Mouse (Mus musculus): ENCODE results near the gene Mybl2. TPM values are rescaled to one million over a fixed set of nuclear protein-coding genes. Genes with fewer than 3 reads are reported as not detected.
"Not testable (repeated sequence)": the region's sequence is repeated elsewhere in the genome, so short reads cannot be mapped to it uniquely, and the experiment has no call there.

The Mybl2 gene
- total and polyA plus RNA-seq, 2 experiments = 0.09 to 0.31 TPM

DNA sequence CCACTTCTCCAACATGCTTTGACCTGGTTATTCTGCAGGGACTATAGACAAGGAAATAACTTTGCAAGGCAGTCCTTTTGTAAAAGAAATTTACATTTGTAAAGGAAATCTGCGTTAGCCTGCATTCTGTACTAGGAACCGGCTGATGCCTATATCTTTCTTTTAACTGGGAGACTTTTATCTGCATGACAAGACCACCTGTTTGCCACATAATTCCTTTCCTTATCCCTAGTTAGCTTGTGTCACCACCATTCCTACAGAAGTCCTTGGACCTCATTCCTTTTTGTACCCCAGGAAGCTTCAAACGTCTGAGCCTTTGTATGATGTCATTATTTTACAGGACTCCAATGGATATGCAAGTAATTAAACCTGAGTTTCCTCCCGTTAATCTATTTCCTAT is 1.7 kb upstream of the Mybl2 start:
- DNase-seq (ENCODE audit: extremely low read depth, low read depth, low spot score) = no peak
- Histone ChIP-seq H3K79me2 (ENCODE audit: control insufficient read depth, insufficient read depth, low read length) (no peaks in the 10 kb centered on the region), H3K27me3 (ENCODE audit: control insufficient read depth, insufficient read depth, low read length) (peaks cover 3% of the 10 kb centered on the region; the same call in 1 of the 2 replicates), H3K9ac (ENCODE audit: low read depth, low read length) (no peak overlapping the region), H3K4me1 (ENCODE audit: control insufficient read depth, insufficient read depth, low read length) (no peaks in the 10 kb centered on the region), H3K4me3 (ENCODE audit: insufficient read depth, low read depth, low read length) (no peak overlapping the region), H3K27ac (replicated peaks; ENCODE audit: insufficient read depth, low read depth, low read length) (no peak overlapping the region), H3K36me3 (ENCODE audit: control insufficient read depth, insufficient read depth, low read length) (no peaks in the 10 kb centered on the region)
- TF ChIP-seq CTCF (IDR thresholded peaks at IDR 0.05; ENCODE audit: low read depth, low read length) = no peak
- TF ChIP-seq POLR2A (IDR thresholded peaks at IDR 0.05; ENCODE audit: extremely low read depth, insufficient read depth, low read length) = no peak
- WGBS = 86% methylated on average over 4 of the region's 4 CpGs

DNA sequence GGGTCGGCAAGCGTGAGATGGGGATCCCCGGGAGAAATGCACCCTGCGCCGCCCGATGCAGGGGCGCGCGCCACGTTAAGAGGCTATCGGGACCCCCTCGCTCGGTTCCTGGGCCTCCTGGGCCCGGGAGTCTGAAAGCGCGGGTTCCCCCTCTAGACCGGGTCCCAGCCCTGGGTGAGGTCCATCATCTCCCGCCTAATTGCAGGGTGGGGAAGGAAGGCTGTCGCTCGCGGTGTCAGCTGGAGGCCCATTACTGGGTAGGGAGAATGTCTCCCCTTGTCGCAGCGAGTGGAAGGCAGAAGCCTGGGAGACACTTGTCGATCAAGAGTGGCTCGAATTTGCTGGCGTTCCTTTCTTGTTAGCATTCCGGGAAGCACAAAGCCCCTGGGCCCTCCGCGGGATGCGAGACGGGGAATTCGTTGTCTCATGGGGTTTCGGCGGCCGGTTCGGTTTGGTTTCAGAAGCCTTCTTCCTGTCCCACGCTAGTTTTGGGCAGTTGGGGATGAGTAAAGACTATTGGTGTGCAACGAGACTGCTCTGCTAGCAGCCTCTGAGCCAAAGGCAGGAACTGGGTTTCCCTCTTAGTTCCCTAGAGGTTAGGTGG is 506 bp downstream of the Mybl2 start:
- Histone ChIP-seq H3K27ac (replicated peaks; ENCODE audit: insufficient read depth, low read depth, low read length) (no peak overlapping the region), H3K4me1 (ENCODE audit: control insufficient read depth, insufficient read depth, low read length) (no peaks in the 10 kb centered on the region), H3K36me3 (ENCODE audit: control insufficient read depth, insufficient read depth, low read length) (no peaks in the 10 kb centered on the region), H3K4me3 (ENCODE audit: insufficient read depth, low read depth, low read length) (no peak overlapping the region), H3K9ac (ENCODE audit: low read depth, low read length) (no peak overlapping the region), H3K79me2 (ENCODE audit: control insufficient read depth, insufficient read depth, low read length) (no peaks in the 10 kb centered on the region), H3K27me3 (ENCODE audit: control insufficient read depth, insufficient read depth, low read length) (peaks cover 3% of the 10 kb centered on the region; the same call in 1 of the 2 replicates)
- no peak for DNase-seq (ENCODE audit: extremely low read depth, low read depth, low spot score)
- WGBS = 5% methylated on average over 38 of the region's 38 CpGs
- TF ChIP-seq POLR2A (IDR thresholded peaks at IDR 0.05; ENCODE audit: extremely low read depth, insufficient read depth, low read length) = no peak
- no peak for TF ChIP-seq CTCF (IDR thresholded peaks at IDR 0.05; ENCODE audit: low read depth, low read length)

GRCm38 (mm10) chr2:163055715-163056114 is 1.2 kb downstream of the Mybl2 start:
- Histone ChIP-seq H3K27me3 (ENCODE audit: control insufficient read depth, insufficient read depth, low read length) (peaks cover 3% of the 10 kb centered on the region; the same call in 1 of the 2 replicates), H3K36me3 (ENCODE audit: control insufficient read depth, insufficient read depth, low read length) (no peaks in the 10 kb centered on the region), H3K4me3 (ENCODE audit: insufficient read depth, low read depth, low read length) (no peak overlapping the region), H3K27ac (replicated peaks; ENCODE audit: insufficient read depth, low read depth, low read length) (no peak overlapping the region), H3K9ac (ENCODE audit: low read depth, low read length) (no peak overlapping the region), H3K4me1 (ENCODE audit: control insufficient read depth, insufficient read depth, low read length) (no peaks in the 10 kb centered on the region), H3K79me2 (ENCODE audit: control insufficient read depth, insufficient read depth, low read length) (no peaks in the 10 kb centered on the region)
- WGBS = 13% methylated on average over 5 of the region's 5 CpGs
- TF ChIP-seq POLR2A (IDR thresholded peaks at IDR 0.05; ENCODE audit: extremely low read depth, insufficient read depth, low read length) (no peak), CTCF (IDR thresholded peaks at IDR 0.05; ENCODE audit: low read depth, low read length) (no peak)
- no peak for DNase-seq (ENCODE audit: extremely low read depth, low read depth, low spot score)

DNA sequence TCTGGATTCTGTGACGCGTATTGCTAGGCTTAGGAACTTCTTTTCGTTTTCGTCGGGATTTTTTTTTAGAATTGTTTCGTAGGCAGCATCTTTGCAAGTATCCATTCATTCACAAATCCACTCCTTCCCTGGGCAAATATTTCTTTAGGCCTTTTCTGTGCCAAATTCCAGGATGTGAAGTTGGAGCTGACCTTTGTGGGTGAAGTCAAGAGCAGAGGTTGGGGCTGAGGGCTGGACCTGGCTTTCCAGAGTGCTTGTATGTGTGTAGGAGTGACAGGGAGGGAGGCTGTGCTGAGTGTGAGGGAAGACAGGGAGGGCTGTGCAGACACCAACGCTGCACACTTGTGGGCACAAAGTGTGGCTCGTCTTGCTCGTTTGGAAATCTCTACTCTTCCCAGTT is 2.1 kb downstream of the Mybl2 start:
- Histone ChIP-seq H3K27ac (replicated peaks; ENCODE audit: insufficient read depth, low read depth, low read length) (no peak overlapping the region), H3K4me1 (ENCODE audit: control insufficient read depth, insufficient read depth, low read length) (no peaks in the 10 kb centered on the region), H3K9ac (ENCODE audit: low read depth, low read length) (no peak overlapping the region), H3K4me3 (ENCODE audit: insufficient read depth, low read depth, low read length) (no peak overlapping the region), H3K79me2 (ENCODE audit: control insufficient read depth, insufficient read depth, low read length) (no peaks in the 10 kb centered on the region), H3K27me3 (ENCODE audit: control insufficient read depth, insufficient read depth, low read length) (peaks cover 3% of the 10 kb centered on the region; the same call in 1 of the 2 replicates), H3K36me3 (ENCODE audit: control insufficient read depth, insufficient read depth, low read length) (no peaks in the 10 kb centered on the region)
- 36% methylated on average over 9 of the region's 9 CpGs for WGBS
- DNase-seq (ENCODE audit: extremely low read depth, low read depth, low spot score) = peak; percentile 4
- TF ChIP-seq POLR2A (IDR thresholded peaks at IDR 0.05; ENCODE audit: extremely low read depth, insufficient read depth, low read length) (no peak), CTCF (IDR thresholded peaks at IDR 0.05; ENCODE audit: low read depth, low read length) (no peak)

DNA sequence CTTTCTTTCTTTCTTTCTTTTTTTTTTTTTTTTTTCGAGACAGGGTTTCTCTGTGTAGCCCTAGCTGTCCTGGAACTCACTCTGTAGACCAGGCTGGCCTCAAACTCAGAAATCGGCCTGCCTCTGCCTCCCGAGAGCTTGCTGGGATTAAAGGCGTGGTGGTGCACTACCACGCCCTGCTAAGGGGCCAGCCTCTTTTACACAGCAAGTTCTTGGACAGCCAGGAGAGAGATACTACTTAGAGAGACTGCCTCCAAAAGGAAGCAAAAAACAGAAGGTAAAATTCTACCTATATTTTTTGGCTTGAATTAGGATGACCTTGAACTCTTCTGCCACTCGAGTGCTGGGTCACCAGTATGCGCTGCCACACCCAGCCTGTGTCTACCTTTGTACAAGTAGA is 4.5 kb downstream of the Mybl2 start:
- H3K4me1 ChIP-seq (ENCODE audit: control insufficient read depth, insufficient read depth, low read length); H3K27ac ChIP-seq (replicated peaks; ENCODE audit: insufficient read depth, low read depth, low read length); DNase-seq (ENCODE audit: extremely low read depth, low read depth, low spot score); H3K36me3 ChIP-seq (ENCODE audit: control insufficient read depth, insufficient read depth, low read length); H3K4me3 ChIP-seq (ENCODE audit: insufficient read depth, low read depth, low read length); H3K27me3 ChIP-seq (ENCODE audit: control insufficient read depth, insufficient read depth, low read length); H3K9ac ChIP-seq (ENCODE audit: low read depth, low read length); H3K79me2 ChIP-seq (ENCODE audit: control insufficient read depth, insufficient read depth, low read length): not testable (repeated sequence)
- WGBS = 80% methylated on average over 7 of the region's 7 CpGs

GRCm38 (mm10) chr2:163060630-163061029 is 6.1 kb downstream of the Mybl2 start:
- no peak for DNase-seq (ENCODE audit: extremely low read depth, low read depth, low spot score)
- Histone ChIP-seq H3K9ac (ENCODE audit: low read depth, low read length) (no peak overlapping the region), H3K27ac (replicated peaks; ENCODE audit: insufficient read depth, low read depth, low read length) (no peak overlapping the region), H3K4me1 (ENCODE audit: control insufficient read depth, insufficient read depth, low read length) (no peaks in the 10 kb centered on the region), H3K79me2 (ENCODE audit: control insufficient read depth, insufficient read depth, low read length) (no peaks in the 10 kb centered on the region), H3K36me3 (ENCODE audit: control insufficient read depth, insufficient read depth, low read length) (no peaks in the 10 kb centered on the region), H3K27me3 (ENCODE audit: control insufficient read depth, insufficient read depth, low read length) (peaks cover 2% of the 10 kb centered on the region; the same call in 1 of the 2 replicates), H3K4me3 (ENCODE audit: insufficient read depth, low read depth, low read length) (no peak overlapping the region)
- 72% methylated on average over 6 of the region's 6 CpGs for WGBS
- TF ChIP-seq POLR2A (IDR thresholded peaks at IDR 0.05; ENCODE audit: extremely low read depth, insufficient read depth, low read length) = no peak
- no peak for TF ChIP-seq CTCF (IDR thresholded peaks at IDR 0.05; ENCODE audit: low read depth, low read length)

All from liver, adult 2 months (tissue).